Mouse (Mus musculus) embryonic fibroblast, embryonic 13.5 days (primary cell): ENCODE measurements around the gene Syde1.

Source experiments
- CTCF ChIP-seq: IDR thresholded peaks from 2 replicates; pipeline ENCODE4 v1.5.1; 2011; ENCODE audit warnings: mild to moderate bottlenecking, control low read depth, low read length, moderate library complexity, borderline replicate concordance; ENCODE audit not compliant: insufficient read depth
- POLR2A ChIP-seq: IDR thresholded peaks from 2 replicates; pipeline ENCODE4 v1.6.1; 2011; ENCODE audit warnings: low read depth, mild to moderate bottlenecking, control low read depth, low read length, moderate library complexity

DNA sequence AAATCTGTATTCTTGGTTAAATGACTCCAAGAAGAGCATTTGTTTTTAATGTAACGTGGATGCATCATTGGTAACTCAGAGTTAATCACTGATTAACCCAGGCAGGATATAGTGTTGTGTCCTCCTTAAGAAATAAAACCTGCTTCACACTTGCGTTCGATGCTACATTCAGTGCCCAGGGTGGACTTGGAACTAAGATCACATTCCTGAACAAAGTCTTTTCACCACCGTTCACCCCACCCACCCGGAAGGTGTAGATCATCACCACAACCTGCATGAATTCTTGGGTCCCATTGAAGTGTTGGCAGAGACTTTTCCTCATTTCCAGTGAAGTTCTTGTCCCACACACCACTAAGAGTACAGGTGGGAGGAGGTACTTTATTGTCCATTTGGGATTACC, 2.0 kb upstream of the Syde1 start:
- TF ChIP-seq CTCF = no peak
- TF ChIP-seq POLR2A = no peak
